ENCODE assay signal across 10 mouse cellular contexts in the genomic region with DNA sequence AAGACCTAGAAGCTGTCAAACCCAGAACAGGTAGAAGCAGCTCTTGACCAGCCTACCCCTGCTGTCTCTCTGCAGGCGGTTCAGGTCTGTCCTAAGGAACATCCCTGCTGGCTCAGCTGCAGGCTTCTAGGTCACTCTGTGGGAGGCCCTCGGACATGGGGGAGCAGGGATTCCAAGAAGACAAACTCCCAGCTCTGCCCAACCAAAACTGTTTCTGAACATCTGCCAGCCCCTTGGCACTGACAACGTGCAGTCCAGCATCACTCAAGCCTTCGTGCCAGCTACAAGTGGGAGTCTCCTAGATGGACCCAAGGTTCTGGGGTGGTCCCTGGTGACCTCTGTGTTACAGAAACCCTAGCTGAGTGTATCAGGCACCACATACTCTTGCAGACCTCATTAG. TPM values are rescaled to one million over a fixed set of nuclear protein-coding genes. Genes with fewer than 3 reads are reported as not detected.
DNase-seq lines count a peak whose midpoint lies in the region; ATAC-seq and TF ChIP-seq lines count a peak whose summit lies in the region.
"Had no signal": no experiment of that assay in that cellular context is flagged by ENCODE, and none has a peak within 500 bp of the region (broad histone marks: within the 10 kb centered on the region; RNA-seq: fewer than 3 reads in every experiment).

No protein-coding gene starts in this region.

- no peak overlapping the region for H3K4me3 ChIP-seq in kidney, adult 2 months (ENCODE audit: insufficient read depth, low read depth, low read length)
- H3K4me3 ChIP-seq in kidney, embryonic 14.5 days (ENCODE audit: low read length) = no peak overlapping the region
- no peak overlapping the region for H3K4me3 ChIP-seq in stomach, postnatal 0 days (ENCODE audit: low read depth, low read length)
- H3K4me3 ChIP-seq: limb, embryonic 13.5 days had no signal

- no peak for TF ChIP-seq POLR2A in kidney, adult 2 months (IDR thresholded peaks at IDR 0.05; ENCODE audit: low read depth, low read length)

- no peaks in the 10 kb centered on the region for H3K36me3 ChIP-seq in kidney, adult 2 months (ENCODE audit: control insufficient read depth, insufficient read depth, low read length)
- no peaks in the 10 kb centered on the region for H3K36me3 ChIP-seq in kidney, embryonic 14.5 days (ENCODE audit: control insufficient read depth, insufficient read depth, low read length)
- no peaks in the 10 kb centered on the region for H3K36me3 ChIP-seq in stomach, postnatal 0 days (ENCODE audit: control insufficient read depth, insufficient read depth, low read length)
- H3K36me3 ChIP-seq: limb, embryonic 13.5 days had no signal

- peak; percentile 75 for DNase-seq in kidney, adult 2 months
- peak; percentile 59 for DNase-seq in testis, postnatal 10 days (ENCODE audit: low spot score)
- DNase-seq in testis, postnatal 14 days (ENCODE audit: low spot score) = no peak
- DNase-seq in kidney, adult 9 months = peak; percentile 29
- DNase-seq in stomach, postnatal 0 days (ENCODE audit: low spot score) = no peak
- DNase-seq in Muller cell, postnatal 12 days (ENCODE audit: inconsistent ontology term) = no peak

- no peak overlapping the region for H3K9ac ChIP-seq in kidney, embryonic 14.5 days (ENCODE audit: low read depth, low read length)
- H3K9ac ChIP-seq in stomach, postnatal 0 days (ENCODE audit: low read length) = no peak overlapping the region
- H3K9ac ChIP-seq: hindbrain, embryonic 14.5 days; limb, embryonic 13.5 days had no signal

- H3K27ac ChIP-seq in kidney, adult 2 months (ENCODE audit: insufficient read depth, low read depth, low read length) = no peak overlapping the region
- H3K27ac ChIP-seq in kidney, embryonic 14.5 days (ENCODE audit: low read depth, low read length) = no peak overlapping the region
- peak overlapping the region; percentile 24; the same call in 1 of the 2 replicates for H3K27ac ChIP-seq in stomach, postnatal 0 days (replicated peaks)
- H3K27ac ChIP-seq: hindbrain, embryonic 14.5 days; limb, embryonic 13.5 days; macrophage had no signal

- no peaks in the 10 kb centered on the region for H3K9me3 ChIP-seq in kidney, embryonic 14.5 days (ENCODE audit: control insufficient read depth, low read length)
- H3K9me3 ChIP-seq in stomach, postnatal 0 days (ENCODE audit: control insufficient read depth, low read length) = no peaks in the 10 kb centered on the region
- H3K9me3 ChIP-seq: limb, embryonic 13.5 days had no signal

- peaks cover 7% of the 10 kb centered on the region; the same call in 1 of the 2 replicates for H3K4me1 ChIP-seq in kidney, adult 2 months (ENCODE audit: control insufficient read depth, insufficient read depth, low read length)
- H3K4me1 ChIP-seq in kidney, embryonic 14.5 days (ENCODE audit: control insufficient read depth, insufficient read depth, low read length) = no peaks in the 10 kb centered on the region
- no peaks in the 10 kb centered on the region for H3K4me1 ChIP-seq in stomach, postnatal 0 days (replicated peaks; ENCODE audit: control insufficient read depth, insufficient read depth)
- H3K4me1 ChIP-seq: limb, embryonic 13.5 days had no signal

- TF ChIP-seq EP300 in stomach, postnatal 0 days (optimal IDR thresholded peaks at IDR 0.05) = no peak

- TF ChIP-seq CTCF in kidney, adult 2 months (conservative IDR thresholded peaks at IDR 0.05; ENCODE audit: insufficient read depth, insufficient read length, low read depth, low read length) = no peak
- no peak for TF ChIP-seq CTCF in stomach, postnatal 0 days (IDR thresholded peaks at IDR 0.05; ENCODE audit: low read depth)

- no peaks in the 10 kb centered on the region for H3K27me3 ChIP-seq in kidney, adult 2 months (replicated peaks; ENCODE audit: control insufficient read depth, insufficient read depth, low read length)
- no peaks in the 10 kb centered on the region for H3K27me3 ChIP-seq in kidney, embryonic 14.5 days (ENCODE audit: control insufficient read depth, insufficient read depth, low read length)
- no peaks in the 10 kb centered on the region for H3K27me3 ChIP-seq in stomach, postnatal 0 days (ENCODE audit: control insufficient read depth, insufficient read depth, low read length)

- 51% methylated on average over 4 of the region's 4 CpGs for WGBS in kidney, adult 2 months
- 67% methylated on average over 4 of the region's 4 CpGs for WGBS in kidney, embryonic 14.5 days
- 49% methylated on average over 4 of the region's 4 CpGs for WGBS in stomach, postnatal 0 days

- ATAC-seq in kidney, embryonic 14.5 days (ENCODE audit: low FRiP score, low TSS enrichment) = no peak
- peak; percentile 22; the same call in 1 of the 2 replicates for ATAC-seq in stomach, postnatal 0 days (ENCODE audit: low FRiP score, low TSS enrichment)

- H3K4me2 ChIP-seq in kidney, embryonic 14.5 days (replicated peaks; ENCODE audit: low read depth, low read length) = no peak overlapping the region
- no peak overlapping the region for H3K4me2 ChIP-seq in stomach, postnatal 0 days (replicated peaks; ENCODE audit: low read depth)
- H3K4me2 ChIP-seq: hindbrain, embryonic 14.5 days; limb, embryonic 13.5 days had no signal

RNA-seq across cellular contexts. Expression of a gene that starts 9.1 kb away (rescaled TPM):
- polyA plus RNA-seq in kidney, adult 2 months (2012; rRNA removed) = 1.4 and 1.7 TPM in 2 replicates
- 0.14 and 0.43 TPM in 2 replicates for polyA plus RNA-seq in kidney, embryonic 14.5 days (2014; fragmentation: Nextera tagmentation; extraction: Ambion mirVana)
- 11.1 and 11.8 TPM in 2 replicates for polyA plus RNA-seq in stomach, postnatal 0 days (2015; fragmentation: Nextera tagmentation; extraction: Ambion mirVana)

RNA-seq across cellular contexts. Expression of a gene that starts 53.7 kb away (rescaled TPM):
- 427 and 440 TPM in 2 replicates for polyA plus RNA-seq in kidney, adult 2 months (2012; rRNA removed)
- 41.6 and 44.8 TPM in 2 replicates for polyA plus RNA-seq in kidney, embryonic 14.5 days (2014; fragmentation: Nextera tagmentation; extraction: Ambion mirVana)
- 23.6 and 31.3 TPM in 2 replicates for polyA plus RNA-seq in stomach, postnatal 0 days (2015; fragmentation: Nextera tagmentation; extraction: Ambion mirVana)

RNA-seq across cellular contexts. Expression of a gene that starts 54.5 kb away (rescaled TPM):
- polyA plus RNA-seq in kidney, adult 2 months (2012; rRNA removed) = 15.9 and 20.9 TPM in 2 replicates
- 14.4 and 21.2 TPM in 2 replicates for polyA plus RNA-seq in kidney, embryonic 14.5 days (2014; fragmentation: Nextera tagmentation; extraction: Ambion mirVana)
- 4.4 and 4.8 TPM in 2 replicates for polyA plus RNA-seq in stomach, postnatal 0 days (2015; fragmentation: Nextera tagmentation; extraction: Ambion mirVana)

Comparison
In these comparisons a context has a peak if more than half of its experiments do, and no peak if none do; other contexts are left out.
1. DNase-seq: peak in kidney, adult 2 months (single experiment), testis, postnatal 10 days (single experiment) and kidney, adult 9 months (single experiment); none in testis, postnatal 14 days (single experiment), stomach, postnatal 0 days (single experiment) and Muller cell, postnatal 12 days (single experiment).